Mouse (Mus musculus) left cerebral cortex, adult 2 months (tissue): ENCODE measurements around the gene Actbl2. TPM values are rescaled to one million over a fixed set of nuclear protein-coding genes. Genes with fewer than 3 reads are reported as not detected.

Source experiments
- DNase-seq, 2 experiments: peaks; one replicate each; pipeline ENCODE4 v3.0.0; 2021 to 2022; ENCODE audit warnings: low spot score in 2 of 2, mixed read lengths in 1 of 2; ENCODE audit errors: extremely low spot score in 1 of 2
- H3K27ac ChIP-seq: fragments of 200-600 bp; 2 replicates; pipeline ENCODE4 v1.8.1; 2022
- H3K4me3 ChIP-seq: fragments of 200-600 bp; 2 replicates; pipeline ENCODE4 v1.8.1; 2022
- CTCF ChIP-seq: fragments of 200-600 bp; IDR thresholded peaks from 2 replicates; pipeline ENCODE4 v1.8.1; 2022; ENCODE audit warnings: antibody characterized with exemption, mild to moderate bottlenecking, moderate library complexity
- intact Hi-C: fragments of 180-260 bp; cut with DNase I; formaldehyde crosslinking; loops from one replicate; pipeline ENCODE4 v1.15.1; 2025
- long read RNA-seq, 2 experiments: library from polyadenylated mRNA; stranded (forward); transcript quantifications; one replicate each; pipeline ENCODE4 v2.0.0; 2021; ENCODE audit warnings: borderline mapping rate in 2 of 2
- total RNA-seq, 2 experiments: library from RNA; stranded (reverse); gene quantifications; 2 replicates each; pipeline ENCODE4 v1.2.3; 2021

The Actbl2 gene
- total RNA-seq = not detected
- long read RNA-seq, experiment 1 = 0 reads
- long read RNA-seq, experiment 2 = 0 reads

DNA sequence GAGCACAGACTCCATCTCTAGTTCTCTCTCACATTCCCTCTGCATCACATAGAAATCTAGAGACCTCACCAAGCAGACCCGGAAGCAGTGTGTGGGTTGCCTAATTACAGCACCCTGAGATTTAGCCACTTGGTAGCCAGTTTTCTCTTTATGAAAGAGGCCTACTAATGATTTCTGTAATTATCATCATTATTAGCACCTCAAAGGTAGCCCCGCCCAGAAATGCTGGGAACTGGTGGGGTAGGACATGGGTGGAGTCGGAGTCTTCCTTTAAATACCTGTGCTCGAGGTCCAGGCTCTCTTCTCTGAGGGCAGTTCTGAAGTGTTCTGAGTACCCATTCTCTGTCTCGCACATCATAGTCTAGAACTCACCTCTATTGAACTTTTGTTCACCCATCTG, at the start of gene Actbl2:
Gene Actbl2 (plus strand): TSS at position 301 of the 400 bp plus-strand sequence.
- Histone ChIP-seq H3K27ac (no peak within 1 kb of the TSS), H3K4me3 (no peak within 1 kb of the TSS)
- no peak for TF ChIP-seq CTCF
- no peak for DNase-seq
- intact Hi-C loops = no loop called here

DNA sequence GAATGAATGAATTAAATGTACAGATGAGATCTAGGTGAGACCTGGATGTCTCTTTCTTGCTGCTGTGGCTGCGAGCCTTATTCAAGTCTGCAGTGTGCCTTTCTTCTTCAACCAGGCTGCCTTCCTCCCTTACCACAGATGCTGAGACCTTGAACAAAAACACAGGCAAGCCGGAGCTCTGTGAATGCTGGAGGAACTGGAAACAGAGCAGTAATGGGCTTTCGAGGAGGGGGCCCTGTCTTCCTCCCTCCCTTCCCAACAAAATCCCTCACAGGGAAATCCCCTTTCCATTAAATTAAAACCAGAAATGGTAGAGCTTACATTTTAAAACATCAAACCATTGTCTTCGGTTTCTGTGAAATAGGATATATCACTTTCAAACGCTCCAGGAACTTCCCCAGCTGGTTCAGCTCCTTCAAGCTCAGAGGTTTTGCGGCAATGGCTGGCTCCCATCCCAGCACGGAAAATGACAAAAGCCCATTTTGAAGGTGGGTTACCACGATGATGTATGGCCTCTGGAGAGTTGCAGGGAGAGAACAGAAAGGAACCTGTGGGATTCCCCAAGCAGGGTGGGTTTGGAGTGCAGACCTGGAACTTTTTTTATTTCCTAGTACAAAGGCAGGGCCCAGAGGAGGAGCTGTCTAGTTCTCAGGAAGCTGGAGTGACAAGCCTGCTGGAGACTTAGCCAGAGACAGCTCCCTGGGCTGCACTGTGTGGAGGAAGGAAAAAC, 44.0 kb upstream of the Actbl2 start:
- DNase-seq = no peak
- Histone ChIP-seq H3K4me3 (no peak overlapping the region), H3K27ac (no peak overlapping the region)
- TF ChIP-seq CTCF = no peak
- intact Hi-C loops = no loop called here

DNA sequence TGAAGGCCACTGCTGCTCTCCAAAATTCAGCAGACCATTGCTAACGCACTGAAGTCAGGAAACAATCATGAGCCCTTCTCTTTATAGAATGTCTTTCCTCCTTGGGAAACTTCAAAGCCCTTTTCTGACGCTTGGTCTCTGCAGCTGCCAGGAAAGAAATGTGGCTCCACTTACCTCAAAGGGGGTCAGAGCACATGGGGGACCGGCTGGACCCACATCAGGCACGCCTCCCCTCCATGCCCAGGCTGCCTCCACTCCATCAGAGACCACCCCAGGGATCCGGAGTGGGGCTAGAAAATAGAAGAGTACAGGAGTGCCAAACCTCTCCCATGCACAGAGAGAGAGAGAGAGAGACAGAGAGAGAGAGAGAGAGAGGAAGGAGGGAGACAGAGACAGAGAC, 26.0 kb upstream of the Actbl2 start:
- intact Hi-C loops = no loop called here
- no peak for DNase-seq
- TF ChIP-seq CTCF = no peak
- Histone ChIP-seq H3K4me3 (no peak overlapping the region), H3K27ac (no peak overlapping the region)

DNA sequence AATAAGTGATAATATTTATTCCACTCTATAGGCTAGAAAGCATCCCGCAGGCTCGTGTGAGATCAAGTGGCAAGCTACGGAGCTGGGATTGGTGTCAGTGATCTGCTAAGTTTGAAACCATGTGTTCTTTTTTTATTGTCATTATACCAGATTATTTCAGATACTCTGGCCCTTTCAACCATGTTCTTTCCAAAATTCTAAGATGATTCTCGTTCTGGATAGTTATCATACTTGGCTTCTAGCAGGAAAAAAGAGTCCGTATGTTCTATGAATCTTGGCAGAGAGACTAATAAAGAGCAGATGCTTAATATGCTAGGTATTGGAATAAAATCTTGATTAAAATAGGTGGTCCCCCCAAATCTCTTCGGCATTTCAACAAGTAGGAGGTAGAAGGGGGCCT, 25.3 kb upstream of the Actbl2 start:
- intact Hi-C loops = no loop called here
- no peak for TF ChIP-seq CTCF
- DNase-seq = no peak

GRCm38 (mm10) chr13:111232416-111232815, 22.4 kb upstream of the Actbl2 start:
- Histone ChIP-seq H3K27ac (peak overlapping the region; percentile 66; the same call in 1 of the 2 replicates), H3K4me3 (no peak overlapping the region)
- intact Hi-C loops = loop anchor here (2.0 to 5.0 kb wide), 4 partner anchors 90 to 606 kb away; no protein-coding TSS in a partner anchor
- no peak for TF ChIP-seq CTCF
- no peak for DNase-seq

More for the DNA sequence above, 25.3 kb upstream of the Actbl2 start:
- Histone ChIP-seq H3K27ac (no peak overlapping the region), H3K4me3 (no peak overlapping the region)

DNA sequence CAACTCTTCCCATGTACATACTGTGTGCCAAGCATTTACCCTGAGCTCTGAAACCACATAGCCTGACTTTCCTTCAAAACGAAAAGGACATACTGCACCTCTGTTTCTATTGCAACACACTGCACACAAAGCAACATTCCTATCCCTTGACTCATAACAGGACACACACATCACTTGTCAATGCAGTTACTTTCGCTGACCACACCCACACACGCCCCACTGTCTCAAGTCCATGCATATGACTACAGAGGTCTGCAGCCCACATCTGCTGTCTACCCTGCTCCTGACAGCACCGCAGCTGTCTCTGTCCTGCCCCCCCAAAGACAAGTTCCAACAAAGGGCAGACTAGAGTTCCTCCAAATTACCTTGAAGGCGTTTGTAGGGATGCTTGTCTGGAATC, 21.5 kb upstream of the Actbl2 start:
- intact Hi-C loops = loop anchor here (2.0 to 5.0 kb wide), 4 partner anchors 91 to 607 kb away; no protein-coding TSS in a partner anchor
- Histone ChIP-seq H3K27ac (no peak overlapping the region), H3K4me3 (no peak overlapping the region)
- TF ChIP-seq CTCF = no peak
- DNase-seq = no peak

DNA sequence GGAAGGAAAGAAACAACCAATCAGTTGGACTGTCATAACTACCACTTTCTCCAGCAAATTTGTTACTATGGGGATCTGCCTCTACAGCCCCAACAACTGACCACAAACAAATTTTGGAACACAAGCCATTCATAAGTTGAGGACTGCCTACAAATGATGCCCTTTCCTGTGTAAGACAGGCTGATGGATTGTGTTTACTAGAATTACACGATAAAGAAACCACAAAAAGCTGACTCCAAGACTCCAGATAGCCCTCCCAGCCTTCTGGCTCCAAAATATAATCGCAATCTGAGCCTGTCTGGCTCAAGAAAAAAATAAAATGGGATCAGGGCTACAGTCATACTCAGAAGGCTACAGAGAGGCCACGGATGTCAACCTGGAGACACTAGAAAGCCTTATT, 20.2 kb upstream of the Actbl2 start:
- TF ChIP-seq CTCF = no peak
- H3K27ac ChIP-seq = peak overlapping the region; percentile 53; the same call in 1 of the 2 replicates
- no peak overlapping the region for H3K4me3 ChIP-seq
- intact Hi-C loops = loop anchor here (5.0 kb wide), 1 partner anchor 92 kb away; no protein-coding TSS in a partner anchor
- no peak for DNase-seq

DNA sequence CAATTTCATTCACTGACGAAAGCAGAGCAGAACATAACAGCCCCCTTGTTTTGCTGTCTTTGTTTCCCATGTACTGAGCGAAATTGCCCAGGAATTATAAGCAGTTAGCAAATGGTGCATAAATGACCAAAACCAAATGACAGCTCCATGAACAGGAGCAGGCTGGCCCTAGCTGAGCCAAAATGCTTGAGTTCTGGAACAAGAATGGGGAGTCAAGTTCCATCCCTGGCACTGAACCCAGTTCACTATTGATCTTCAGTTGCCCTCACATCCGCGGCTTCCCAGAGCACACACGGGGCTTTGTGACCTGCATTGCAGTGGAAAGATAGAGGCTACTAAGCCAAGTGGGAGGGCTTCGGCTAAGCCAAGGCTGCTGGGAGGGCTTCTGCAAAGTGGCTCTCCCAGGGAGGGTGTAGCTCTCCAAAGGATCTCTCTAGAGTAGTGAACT, 19.1 kb upstream of the Actbl2 start:
- intact Hi-C loops = loop anchor here (2.0 to 5.0 kb wide), 3 partner anchors 248 to 853 kb away; no protein-coding TSS in a partner anchor
- Histone ChIP-seq H3K4me3 (no peak overlapping the region), H3K27ac (peak overlapping the region; percentile 53)
- TF ChIP-seq CTCF = no peak
- peak in 1 of 2 experiments; percentile 29 for DNase-seq

DNA sequence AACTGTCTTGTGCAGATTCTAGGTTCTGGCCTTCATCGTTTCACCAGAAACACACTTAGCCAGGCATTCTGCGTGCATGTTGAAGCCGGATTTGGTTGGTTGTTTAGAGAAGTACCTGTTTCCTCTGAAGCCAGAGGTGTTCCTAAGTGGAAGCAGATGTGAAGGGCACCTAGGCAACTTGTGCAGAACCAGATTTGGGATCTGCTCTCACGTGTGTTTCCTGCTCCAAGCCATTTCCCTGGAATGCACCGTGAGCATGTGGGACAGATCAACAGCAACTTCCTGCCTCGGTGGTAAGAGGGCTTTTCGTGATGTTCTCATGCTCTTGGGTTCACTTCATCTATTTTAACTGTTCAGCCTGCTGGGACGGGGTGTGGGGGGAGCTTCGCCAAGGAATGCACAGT, 18.4 kb upstream of the Actbl2 start:
- intact Hi-C loops = loop anchor here (2.0 to 5.0 kb wide), 3 partner anchors 249 to 854 kb away; no protein-coding TSS in a partner anchor
- DNase-seq = no peak
- Histone ChIP-seq H3K4me3 (no peak overlapping the region), H3K27ac (peak overlapping the region; percentile 4)
- no peak for TF ChIP-seq CTCF

GRCm38 (mm10) chr13:111237296-111237695, 17.5 kb upstream of the Actbl2 start:
- Histone ChIP-seq H3K27ac (no peak overlapping the region), H3K4me3 (no peak overlapping the region)
- peak; percentile 23 for TF ChIP-seq CTCF
- DNase-seq = no peak
- intact Hi-C loops = loop anchor here (2.0 to 5.0 kb wide), 3 partner anchors 250 to 854 kb away; no protein-coding TSS in a partner anchor

- TF ChIP-seq CTCF = peak; percentile 80
Observed at GRCm38 (mm10) chr13:111237865-111238465, 16.8 kb upstream of the Actbl2 start.

DNA sequence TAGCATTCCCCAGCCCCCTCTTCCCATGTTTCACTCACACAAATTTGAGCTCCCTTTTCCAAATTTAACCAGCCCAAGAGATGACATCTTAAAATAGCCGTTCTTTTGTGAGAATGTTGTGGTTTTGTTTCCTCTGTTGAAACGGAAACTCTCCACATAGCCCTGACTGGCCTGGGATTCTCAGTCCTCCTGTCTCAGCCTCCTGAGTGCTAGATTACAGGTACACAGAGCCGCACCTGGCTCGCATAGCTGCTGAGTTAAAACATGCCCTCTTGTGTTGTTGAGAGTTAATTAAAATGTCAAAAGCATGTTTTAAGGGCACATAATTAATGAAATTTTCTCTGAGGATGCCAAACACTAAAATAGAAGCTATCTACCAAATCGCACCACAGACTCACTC, 3.7 kb upstream of the Actbl2 start:
- intact Hi-C loops = no loop called here
- no peak for TF ChIP-seq CTCF
- DNase-seq = no peak
- H3K4me3 ChIP-seq = no peak overlapping the region
- H3K27ac ChIP-seq = peak overlapping the region; percentile 5; the same call in 1 of the 2 replicates

More at GRCm38 (mm10) chr13:111237865-111238465, 16.8 kb upstream of the Actbl2 start:
- peak overlapping the region; percentile 18; the same call in 1 of the 2 replicates for H3K27ac ChIP-seq
- DNase-seq = no peak
- intact Hi-C loops = loop anchor here (1.0 to 5.0 kb wide), 5 partner anchors 173 to 855 kb away; no protein-coding TSS in a partner anchor
- no peak overlapping the region for H3K4me3 ChIP-seq
